Mouse (Mus musculus): ENCODE data around the gene Fmnl3. TPM values are rescaled to one million over a fixed set of nuclear protein-coding genes. Genes with fewer than 3 reads are reported as not detected.

Fmnl3 gene
- polyA plus RNA-seq, 1 experiment from 2014 or later, result 8.0 TPM

GRCm38 (mm10) chr15:99344961-99345360, 25.3 kb downstream of the Fmnl3 start:
- DNase-seq (ENCODE audit: low spot score) (no peak), ATAC-seq (ENCODE audit: low FRiP score, low TSS enrichment) (no peak)
- H3K9me3 ChIP-seq (ENCODE audit: control insufficient read depth, low read length), result no peaks in the 10 kb centered on the region
- WGBS, result 68% methylated on average over 4 of the region's 4 CpGs
- peaks cover 9% of the 10 kb centered on the region for H3K4me1 ChIP-seq (replicated peaks; ENCODE audit: control insufficient read depth, insufficient read depth)
- no peak overlapping the region for H3K9ac ChIP-seq (ENCODE audit: low read length)
- TF ChIP-seq CTCF (IDR thresholded peaks at IDR 0.05; ENCODE audit: low read depth) (no peak), EP300 (optimal IDR thresholded peaks at IDR 0.05) (no peak)
- no peaks in the 10 kb centered on the region for H3K27me3 ChIP-seq (ENCODE audit: control insufficient read depth, insufficient read depth, low read length)
- H3K4me2 ChIP-seq (replicated peaks; ENCODE audit: low read depth), result no peak overlapping the region
- no peak overlapping the region for H3K4me3 ChIP-seq (ENCODE audit: low read depth, low read length)
- H3K27ac ChIP-seq (replicated peaks), result no peak overlapping the region
- H3K36me3 ChIP-seq (ENCODE audit: control insufficient read depth, insufficient read depth, low read length), result no peaks in the 10 kb centered on the region

GRCm38 (mm10) chr15:99344148-99344870, 26.0 kb downstream of the Fmnl3 start:
- 0 out of 2 replicates have a peak overlapping the region, but pooled peaks have one; percentile 27 for H3K9ac ChIP-seq (ENCODE audit: low read length)
- no peak for ATAC-seq (ENCODE audit: low FRiP score, low TSS enrichment)

GRCm38 (mm10) chr15:99343414-99344147, 26.7 kb downstream of the Fmnl3 start:
- H3K4me1 ChIP-seq (replicated peaks; ENCODE audit: control insufficient read depth, insufficient read depth), result peaks cover 9% of the 10 kb centered on the region
- peak; percentile 30 for DNase-seq (ENCODE audit: low spot score)
- H3K36me3 ChIP-seq (ENCODE audit: control insufficient read depth, insufficient read depth, low read length), result no peaks in the 10 kb centered on the region
- TF ChIP-seq CTCF (IDR thresholded peaks at IDR 0.05; ENCODE audit: low read depth), result no peak
- no peak for TF ChIP-seq EP300 (optimal IDR thresholded peaks at IDR 0.05)
- H3K4me3 ChIP-seq (ENCODE audit: low read depth, low read length), result no peak overlapping the region
- 24% methylated on average over 5 of the region's 5 CpGs for WGBS
- H3K4me2 ChIP-seq (replicated peaks; ENCODE audit: low read depth), result peak overlapping the region; percentile 14; the same call in 1 of the 2 replicates
- peak overlapping the region; percentile 76 for H3K27ac ChIP-seq (replicated peaks)
- peak; percentile 58; the same call in 1 of the 2 replicates for ATAC-seq (ENCODE audit: low FRiP score, low TSS enrichment)
- H3K9me3 ChIP-seq (ENCODE audit: control insufficient read depth, low read length), result no peaks in the 10 kb centered on the region
- no peaks in the 10 kb centered on the region for H3K27me3 ChIP-seq (ENCODE audit: control insufficient read depth, insufficient read depth, low read length)
- H3K9ac ChIP-seq (ENCODE audit: low read length), result 0 out of 2 replicates have a peak overlapping the region, but pooled peaks have one; percentile 27

More at GRCm38 (mm10) chr15:99344148-99344870, 26.0 kb downstream of the Fmnl3 start:
- Histone ChIP-seq H3K4me2 (replicated peaks; ENCODE audit: low read depth) (peak overlapping the region; percentile 6; the same call in 1 of the 2 replicates), H3K36me3 (ENCODE audit: control insufficient read depth, insufficient read depth, low read length) (no peaks in the 10 kb centered on the region), H3K4me3 (ENCODE audit: low read depth, low read length) (no peak overlapping the region), H3K27ac (replicated peaks) (peak overlapping the region; percentile 76), H3K4me1 (replicated peaks; ENCODE audit: control insufficient read depth, insufficient read depth) (peaks cover 9% of the 10 kb centered on the region), H3K27me3 (ENCODE audit: control insufficient read depth, insufficient read depth, low read length) (no peaks in the 10 kb centered on the region), H3K9me3 (ENCODE audit: control insufficient read depth, low read length) (no peaks in the 10 kb centered on the region)
- TF ChIP-seq CTCF (IDR thresholded peaks at IDR 0.05; ENCODE audit: low read depth) (no peak), EP300 (optimal IDR thresholded peaks at IDR 0.05) (no peak)
- no peak for DNase-seq (ENCODE audit: low spot score)
- WGBS, result 45% methylated on average over 8 of the region's 8 CpGs

GRCm38 (mm10) chr15:99342194-99342981, 27.9 kb downstream of the Fmnl3 start:
- Histone ChIP-seq H3K27ac (replicated peaks) (no peak overlapping the region; the same call in 1 of the 2 replicates), H3K4me1 (replicated peaks; ENCODE audit: control insufficient read depth, insufficient read depth) (peaks cover 9% of the 10 kb centered on the region), H3K27me3 (ENCODE audit: control insufficient read depth, insufficient read depth, low read length) (no peaks in the 10 kb centered on the region), H3K36me3 (ENCODE audit: control insufficient read depth, insufficient read depth, low read length) (no peaks in the 10 kb centered on the region), H3K9ac (ENCODE audit: low read length) (no peak overlapping the region), H3K4me2 (replicated peaks; ENCODE audit: low read depth) (no peak overlapping the region), H3K4me3 (ENCODE audit: low read depth, low read length) (no peak overlapping the region), H3K9me3 (ENCODE audit: control insufficient read depth, low read length) (no peaks in the 10 kb centered on the region)
- ATAC-seq (ENCODE audit: low FRiP score, low TSS enrichment), result no peak
- 58% methylated on average over 9 of the region's 9 CpGs for WGBS
- DNase-seq (ENCODE audit: low spot score), result no peak
- TF ChIP-seq CTCF (IDR thresholded peaks at IDR 0.05; ENCODE audit: low read depth) (no peak), EP300 (optimal IDR thresholded peaks at IDR 0.05) (no peak)

GRCm38 (mm10) chr15:99341102-99341501, 29.2 kb downstream of the Fmnl3 start:
- H3K4me2 ChIP-seq (replicated peaks; ENCODE audit: low read depth), result no peak overlapping the region
- no peak overlapping the region for H3K27ac ChIP-seq (replicated peaks)
- H3K9me3 ChIP-seq (ENCODE audit: control insufficient read depth, low read length), result no peaks in the 10 kb centered on the region
- TF ChIP-seq CTCF (IDR thresholded peaks at IDR 0.05; ENCODE audit: low read depth) (no peak), EP300 (optimal IDR thresholded peaks at IDR 0.05) (no peak)
- no peaks in the 10 kb centered on the region for H3K27me3 ChIP-seq (ENCODE audit: control insufficient read depth, insufficient read depth, low read length)
- no peak for DNase-seq (ENCODE audit: low spot score)
- ATAC-seq (ENCODE audit: low FRiP score, low TSS enrichment), result no peak
- no peak overlapping the region for H3K4me3 ChIP-seq (ENCODE audit: low read depth, low read length)
- no peaks in the 10 kb centered on the region for H3K36me3 ChIP-seq (ENCODE audit: control insufficient read depth, insufficient read depth, low read length)
- WGBS, result 78% methylated on average over 3 of the region's 3 CpGs
- peaks cover 9% of the 10 kb centered on the region for H3K4me1 ChIP-seq (replicated peaks; ENCODE audit: control insufficient read depth, insufficient read depth)
- no peak overlapping the region for H3K9ac ChIP-seq (ENCODE audit: low read length)
